Mouse (Mus musculus) C2C12 (cell line): ENCODE results near the gene Pyurf.

Source experiments
- CTCF ChIP-seq: IDR thresholded peaks from one replicate; pipeline ENCODE4 v1.5.1; 2011; ENCODE audit not compliant: control insufficient read depth, insufficient read depth, insufficient read length
- MAX ChIP-seq: IDR thresholded peaks from one replicate; pipeline ENCODE4 v1.6.1; 2011; ENCODE audit warnings: mild to moderate bottlenecking, control low read depth
- MYOG ChIP-seq: IDR thresholded peaks from one replicate; pipeline ENCODE4 v1.6.1; 2011; ENCODE audit not compliant: control insufficient read depth, insufficient read length; ENCODE audit errors: extremely low read depth
- USF1 ChIP-seq: IDR thresholded peaks from one replicate; pipeline ENCODE4 v1.6.1; 2011; ENCODE audit warnings: low read depth, mild to moderate bottlenecking, control low read depth, moderate library complexity

DNA sequence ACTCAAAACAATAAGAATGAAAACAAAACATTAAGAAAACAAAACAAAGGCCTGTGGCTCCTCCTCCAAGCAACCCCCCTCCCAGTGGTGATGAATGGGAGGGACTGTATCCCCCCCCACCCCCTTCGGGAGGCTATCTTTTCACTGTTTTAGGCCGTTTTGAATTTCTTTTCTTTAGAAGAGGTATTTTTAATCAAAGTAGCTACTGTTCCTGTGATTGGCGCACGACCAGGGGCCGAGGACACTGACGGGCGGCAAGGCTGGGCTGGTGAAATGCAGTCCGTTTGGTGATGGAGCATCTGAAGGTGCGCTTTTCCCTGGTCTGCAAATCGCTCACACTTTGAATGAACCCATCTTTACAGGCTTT is 10.5 kb upstream of the Pyurf start, which contains the start of gene Lancl2:
- TF ChIP-seq MYOG (no peak), CTCF (no peak), MAX (no peak), USF1 (no peak)
